Mouse (Mus musculus) stomach, embryonic 16.5 days (tissue): ENCODE measurements at regions not wholly inside any gene's neighbourhood (a gene's known extent, or its start where the extent isn't known, plus 50 kb on each side); places are given as distances from the start of the nearest gene placed in this dataset.

Source experiments
- ATAC-seq: fragments of 200-750 bp; cut with Nextera tagmentation; 2 replicates; pipeline ENCODE4 v1.8.0; 2017; ENCODE audit warnings: moderate number of reproducible peaks, moderate TSS enrichment; ENCODE audit not compliant: insufficient read depth, low FRiP score
- H3K27ac ChIP-seq: fragments of 300-500 bp; sonication (generic); 2 replicates; pipeline ENCODE4 v1.5.1; 2014; ENCODE audit warnings: low read length
- H3K27me3 ChIP-seq: fragments of 300-500 bp; sonication (generic); 2 replicates; pipeline ENCODE4 v1.6.1; 2014; ENCODE audit warnings: low read length, control low read depth, mixed read lengths; ENCODE audit not compliant: control insufficient read depth, insufficient read depth
- H3K36me3 ChIP-seq: fragments of 300-500 bp; sonication (generic); 2 replicates; pipeline ENCODE4 v1.6.1; 2014; ENCODE audit warnings: low read length; ENCODE audit not compliant: control insufficient read depth, insufficient read depth
- H3K4me1 ChIP-seq: fragments of 300-500 bp; sonication (generic); 2 replicates; pipeline ENCODE4 v1.6.1; 2014; ENCODE audit warnings: low read length, control low read depth, mixed read lengths; ENCODE audit not compliant: control insufficient read depth, insufficient read depth
- H3K4me2 ChIP-seq: fragments of 300-500 bp; sonication (generic); 2 replicates; pipeline ENCODE4 v1.6.1; 2014; ENCODE audit warnings: low read depth, low read length, mixed read lengths
- H3K4me3 ChIP-seq: fragments of 300-500 bp; sonication (generic); replicated peaks from 2 replicates; pipeline ENCODE4 v1.5.1; 2014; ENCODE audit warnings: mild to moderate bottlenecking, low read length
- H3K9ac ChIP-seq: fragments of 300-500 bp; sonication (generic); 2 replicates; pipeline ENCODE4 v1.6.1; 2014; ENCODE audit warnings: low read length
- H3K9me3 ChIP-seq: fragments of 300-500 bp; sonication (generic); replicated peaks from 2 replicates; pipeline ENCODE4 v1.6.1; 2016; ENCODE audit warnings: low read length, control low read depth; ENCODE audit not compliant: control insufficient read depth
- WGBS: fragments of 180-500 bp; shearing (Covaris S2); extraction: QIAGEN DNeasy Blood & Tissue Kit; methylation state at CpG from one replicate; pipeline ENCODE4 v1.1.7; 2014; 5-methylcytosine and 5-hydroxymethylcytosine counted together

- H3K9me3 ChIP-seq, result no peaks in the 10 kb centered on the region
- no peaks in the 10 kb centered on the region for H3K36me3 ChIP-seq
- H3K4me2 ChIP-seq, result no peak overlapping the region
- no peak overlapping the region for H3K9ac ChIP-seq
- H3K27me3 ChIP-seq, result no peaks in the 10 kb centered on the region
- 42% methylated on average over 10 of the region's 10 CpGs for WGBS
- ATAC-seq, result no peak
- H3K27ac ChIP-seq, result peak overlapping the region; percentile 39
- peaks cover 44% of the 10 kb centered on the region for H3K4me1 ChIP-seq
- H3K4me3 ChIP-seq, result no peak overlapping the region
Observed at GRCm38 (mm10) chr1:61139984-61140648, 162.4 kb downstream of the Icos start.

- H3K27ac ChIP-seq, result peak overlapping the region; percentile 56
- no peak for ATAC-seq
- no peaks in the 10 kb centered on the region for H3K9me3 ChIP-seq
- peaks cover 47% of the 10 kb centered on the region for H3K4me1 ChIP-seq
- no peaks in the 10 kb centered on the region for H3K36me3 ChIP-seq
- WGBS, result 48% methylated on average over 9 of the region's 9 CpGs
- no peak overlapping the region for H3K9ac ChIP-seq
- H3K27me3 ChIP-seq, result no peaks in the 10 kb centered on the region
- H3K4me2 ChIP-seq, result no peak overlapping the region
- H3K4me3 ChIP-seq, result no peak overlapping the region
Observed at GRCm38 (mm10) chr1:61140870-61141591, 163.3 kb downstream of the Icos start.

GRCm38 (mm10) chr1:61141592-61141930 is 163.8 kb downstream of the Icos start:
- Histone ChIP-seq H3K27ac (peak overlapping the region; percentile 56), H3K4me3 (no peak overlapping the region), H3K27me3 (no peaks in the 10 kb centered on the region), H3K9me3 (no peaks in the 10 kb centered on the region), H3K4me2 (no peak overlapping the region), H3K36me3 (no peaks in the 10 kb centered on the region), H3K4me1 (peaks cover 47% of the 10 kb centered on the region), H3K9ac (no peak overlapping the region)
- WGBS, result 48% methylated on average over 2 of the region's 2 CpGs
- no peak for ATAC-seq

GRCm38 (mm10) chr1:61141952-61142351 is 164.2 kb downstream of the Icos start:
- ATAC-seq, result no peak
- H3K36me3 ChIP-seq, result no peaks in the 10 kb centered on the region
- H3K9me3 ChIP-seq, result no peaks in the 10 kb centered on the region
- no peak overlapping the region for H3K4me2 ChIP-seq
- peaks cover 47% of the 10 kb centered on the region for H3K4me1 ChIP-seq
- WGBS, result 36% methylated on average over 9 of the region's 9 CpGs
- H3K4me3 ChIP-seq, result no peak overlapping the region
- no peaks in the 10 kb centered on the region for H3K27me3 ChIP-seq
- no peak overlapping the region for H3K9ac ChIP-seq
- peak overlapping the region; percentile 56 for H3K27ac ChIP-seq

- Histone ChIP-seq H3K9ac (0 out of 2 replicates have a peak overlapping the region, but pooled peaks have one; percentile 27), H3K9me3 (no peaks in the 10 kb centered on the region), H3K4me2 (peak overlapping the region; percentile 40), H3K4me1 (peaks cover 45% of the 10 kb centered on the region), H3K27me3 (no peaks in the 10 kb centered on the region), H3K4me3 (no peak overlapping the region), H3K27ac (0 out of 2 replicates have a peak overlapping the region, but pooled peaks have one; percentile 0), H3K36me3 (no peaks in the 10 kb centered on the region)
- peak; percentile 15; the same call in 1 of the 2 replicates for ATAC-seq
- 17% methylated on average over 14 of the region's 14 CpGs for WGBS
Observed at GRCm38 (mm10) chr1:61143030-61143753, 165.5 kb downstream of the Icos start.

- H3K27me3 ChIP-seq, result no peaks in the 10 kb centered on the region
- peak overlapping the region; percentile 40 for H3K4me2 ChIP-seq
- no peaks in the 10 kb centered on the region for H3K36me3 ChIP-seq
- no peak overlapping the region for H3K27ac ChIP-seq
- 28% methylated on average over 8 of the region's 8 CpGs for WGBS
- no peak overlapping the region for H3K9ac ChIP-seq
- H3K9me3 ChIP-seq, result no peaks in the 10 kb centered on the region
- no peak overlapping the region for H3K4me3 ChIP-seq
- H3K4me1 ChIP-seq, result peaks cover 43% of the 10 kb centered on the region
- no peak for ATAC-seq
Observed at GRCm38 (mm10) chr1:61143754-61144066, 166.0 kb downstream of the Icos start.

- no peaks in the 10 kb centered on the region for H3K36me3 ChIP-seq
- no peaks in the 10 kb centered on the region for H3K9me3 ChIP-seq
- H3K4me1 ChIP-seq, result peaks cover 36% of the 10 kb centered on the region
- H3K4me2 ChIP-seq, result no peak overlapping the region
- WGBS, result 59% methylated on average over 4 of the region's 4 CpGs
- H3K4me3 ChIP-seq, result no peak overlapping the region
- H3K27ac ChIP-seq, result no peak overlapping the region
- ATAC-seq, result no peak
- no peaks in the 10 kb centered on the region for H3K27me3 ChIP-seq
- no peak overlapping the region for H3K9ac ChIP-seq
Observed at GRCm38 (mm10) chr1:61145013-61145412, 167.3 kb downstream of the Icos start.

GRCm38 (mm10) chr1:61145572-61145971 is 167.8 kb downstream of the Icos start:
- Histone ChIP-seq H3K27me3 (no peaks in the 10 kb centered on the region), H3K9me3 (no peaks in the 10 kb centered on the region), H3K9ac (no peak overlapping the region), H3K4me2 (no peak overlapping the region), H3K36me3 (no peaks in the 10 kb centered on the region), H3K4me1 (peaks cover 31% of the 10 kb centered on the region), H3K27ac (no peak overlapping the region), H3K4me3 (no peak overlapping the region)
- WGBS, result 59% methylated on average over 7 of the region's 7 CpGs
- ATAC-seq, result no peak

GRCm38 (mm10) chr1:61146222-61146723 is 168.5 kb downstream of the Icos start:
- 49% methylated on average over 3 of the region's 3 CpGs for WGBS
- Histone ChIP-seq H3K4me1 (peaks cover 24% of the 10 kb centered on the region), H3K4me2 (no peak overlapping the region), H3K27me3 (no peaks in the 10 kb centered on the region), H3K9ac (no peak overlapping the region), H3K27ac (no peak overlapping the region), H3K4me3 (no peak overlapping the region), H3K36me3 (no peaks in the 10 kb centered on the region), H3K9me3 (no peaks in the 10 kb centered on the region)
- ATAC-seq, result no peak
